ENCODE assay signal across 12 mouse cellular contexts in genomic region chr6:124858561-124859318, GRCm38 (mm10). TPM values are rescaled to one million over a fixed set of nuclear protein-coding genes. Genes with fewer than 3 reads are reported as not detected.
DNase-seq lines count a peak whose midpoint lies in the region; ATAC-seq lines count a peak whose summit lies in the region.
"Had no signal": no experiment of that assay in that cellular context is flagged by ENCODE, and none has a peak within 500 bp of the region (broad histone marks: within the 10 kb centered on the region; RNA-seq: fewer than 3 reads in every experiment).

No protein-coding gene starts in this region.

- H3K9ac ChIP-seq in heart, embryonic 11.5 days (ENCODE audit: low read depth, low read length), result no peak overlapping the region
- H3K9ac ChIP-seq in intestine, embryonic 16.5 days (ENCODE audit: low read depth, low read length), result 0 out of 2 replicates have a peak overlapping the region, but pooled peaks have one; percentile 88
- H3K9ac ChIP-seq in stomach, embryonic 15.5 days, result no peak overlapping the region
- H3K9ac ChIP-seq: liver, embryonic 13.5 days had no signal

- no peak for ATAC-seq in heart, embryonic 11.5 days (replicated peaks; ENCODE audit: insufficient number of reproducible peaks, low FRiP score, low TSS enrichment)
- ATAC-seq in intestine, embryonic 16.5 days, result no peak
- ATAC-seq in stomach, embryonic 15.5 days (ENCODE audit: insufficient read depth, low FRiP score, low read depth), result no peak
- ATAC-seq in megakaryocyte-erythroid progenitor cell, adult 5-6 weeks (replicated peaks; ENCODE audit: low FRiP score, low TSS enrichment, poor library complexity, severe bottlenecking), result no peak

- WGBS in heart, embryonic 11.5 days (ENCODE audit: insufficient replicate concordance), result 69% methylated on average over 28 of the region's 28 CpGs
- WGBS in intestine, embryonic 16.5 days, result 78% methylated on average over 27 of the region's 28 CpGs
- WGBS in stomach, embryonic 15.5 days, result 65% methylated on average over 28 of the region's 28 CpGs

- peak overlapping the region; percentile 92 for H3K4me2 ChIP-seq in heart, embryonic 11.5 days
- H3K4me2 ChIP-seq in intestine, embryonic 16.5 days (ENCODE audit: low read depth, low read length), result no peak overlapping the region
- H3K4me2 ChIP-seq in stomach, embryonic 15.5 days, result peak overlapping the region; percentile 92; the same call in 1 of the 2 replicates

- DNase-seq in heart, postnatal 4 days, result no peak
- DNase-seq in right cerebral cortex, postnatal 10 days (ENCODE audit: low spot score in 2 of 2), result peak; percentile 25 to 53
- no peak for DNase-seq in right cerebral cortex, adult 2 months (ENCODE audit: low spot score in 2 of 2)
- DNase-seq in ovary, postnatal 14 days (ENCODE audit: low spot score), result no peak
- DNase-seq: gastrocnemius, postnatal 36 days; liver, embryonic 13.5 days; thymus, postnatal 4 days had no signal

- H3K9me3 ChIP-seq in heart, embryonic 11.5 days (replicated peaks; ENCODE audit: control insufficient read depth, low read length), result no peaks in the 10 kb centered on the region
- H3K9me3 ChIP-seq in intestine, embryonic 16.5 days (ENCODE audit: control insufficient read depth, low read length), result no peaks in the 10 kb centered on the region
- no peaks in the 10 kb centered on the region for H3K9me3 ChIP-seq in stomach, embryonic 15.5 days
- H3K9me3 ChIP-seq: liver, embryonic 13.5 days had no signal

- peaks cover 27% of the 10 kb centered on the region for H3K27me3 ChIP-seq in heart, embryonic 11.5 days (ENCODE audit: control insufficient read depth, insufficient read depth, low read length)
- H3K27me3 ChIP-seq in intestine, embryonic 16.5 days (replicated peaks; ENCODE audit: control insufficient read depth, insufficient read depth, low read length), result peaks cover 18% of the 10 kb centered on the region; the same call in 1 of the 2 replicates
- H3K27me3 ChIP-seq in stomach, embryonic 15.5 days (replicated peaks), result peaks cover 20% of the 10 kb centered on the region

- H3K4me3 ChIP-seq in heart, embryonic 11.5 days (ENCODE audit: low read depth, low read length), result no peak overlapping the region
- no peak overlapping the region for H3K4me3 ChIP-seq in intestine, embryonic 16.5 days (ENCODE audit: low read length)
- no peak overlapping the region for H3K4me3 ChIP-seq in stomach, embryonic 15.5 days (replicated peaks)
- H3K4me3 ChIP-seq: myocyte had no signal

- H3K27ac ChIP-seq in heart, embryonic 11.5 days (ENCODE audit: low read depth, low read length), result no peak overlapping the region
- no peak overlapping the region for H3K27ac ChIP-seq in intestine, embryonic 16.5 days (ENCODE audit: low read length)
- H3K27ac ChIP-seq in stomach, embryonic 15.5 days, result no peak overlapping the region
- H3K27ac ChIP-seq: liver, embryonic 13.5 days had no signal

- H3K4me1 ChIP-seq in heart, embryonic 11.5 days (ENCODE audit: control insufficient read depth, insufficient read depth, low read length), result peaks cover 23% of the 10 kb centered on the region
- peaks cover 22% of the 10 kb centered on the region for H3K4me1 ChIP-seq in intestine, embryonic 16.5 days (ENCODE audit: control insufficient read depth, insufficient read depth, low read length)
- H3K4me1 ChIP-seq in stomach, embryonic 15.5 days, result peaks cover 31% of the 10 kb centered on the region

- no peaks in the 10 kb centered on the region for H3K36me3 ChIP-seq in heart, embryonic 11.5 days (ENCODE audit: control insufficient read depth, insufficient read depth, low read length)
- H3K36me3 ChIP-seq in intestine, embryonic 16.5 days (ENCODE audit: control insufficient read depth, insufficient read depth, low read length), result no peaks in the 10 kb centered on the region
- no peaks in the 10 kb centered on the region for H3K36me3 ChIP-seq in stomach, embryonic 15.5 days
- H3K36me3 ChIP-seq: liver, embryonic 13.5 days had no signal

RNA-seq across cellular contexts. Expression of gene P3h3, which starts 1.2 kb away (rescaled TPM):
- 13.8 and 15.8 TPM in 2 replicates for polyA plus RNA-seq in heart, embryonic 11.5 days (2014; fragmentation: Nextera tagmentation; extraction: Ambion mirVana)
- 10 to 100 TPM; 30.0 to 31.6 TPM for total RNA-seq in heart, postnatal 4 days (2021)
- polyA plus RNA-seq in intestine, embryonic 16.5 days (2015; fragmentation: Nextera tagmentation; extraction: Ambion mirVana), result 5.6 and 7.2 TPM in 2 replicates
- 28.4 TPM in 2 replicates for polyA plus RNA-seq in stomach, embryonic 15.5 days (2015; fragmentation: Nextera tagmentation; extraction: Ambion mirVana)
- 0.61 and 3.0 TPM in 2 replicates for total RNA-seq in megakaryocyte-erythroid progenitor cell, adult 5-6 weeks (2014; fragmentation: Nextera tagmentation)
- total RNA-seq in megakaryocyte-erythroid progenitor cell, adult 5-6 weeks (2017), result 0.89 and 2.2 TPM in 2 replicates

RNA-seq across cellular contexts. Expression of gene Gpr162, which starts 5.0 kb away (rescaled TPM):
- 0.69 and 0.80 TPM in 2 replicates for polyA plus RNA-seq in heart, embryonic 11.5 days (2014; fragmentation: Nextera tagmentation; extraction: Ambion mirVana)
- 1 to 10 TPM; 5.7 to 7.4 TPM for total RNA-seq in heart, postnatal 4 days (2021)
- 0.75 and 0.77 TPM in 2 replicates for polyA plus RNA-seq in intestine, embryonic 16.5 days (2015; fragmentation: Nextera tagmentation; extraction: Ambion mirVana)
- polyA plus RNA-seq in stomach, embryonic 15.5 days (2015; fragmentation: Nextera tagmentation; extraction: Ambion mirVana), result 1.2 and 1.3 TPM in 2 replicates
- not detected in 2 replicates for total RNA-seq in megakaryocyte-erythroid progenitor cell, adult 5-6 weeks (2014; fragmentation: Nextera tagmentation)
- not detected in 2 replicates for total RNA-seq in megakaryocyte-erythroid progenitor cell, adult 5-6 weeks (2017)

RNA-seq across cellular contexts. Expression of gene Gnb3, which starts 18.7 kb away (rescaled TPM):
- 5.4 and 6.6 TPM in 2 replicates for polyA plus RNA-seq in heart, embryonic 11.5 days (2014; fragmentation: Nextera tagmentation; extraction: Ambion mirVana)
- 1 to 10 TPM; 2.6 to 3.9 TPM for total RNA-seq in heart, postnatal 4 days (2021)
- 0.70 and 1.7 TPM in 2 replicates for polyA plus RNA-seq in intestine, embryonic 16.5 days (2015; fragmentation: Nextera tagmentation; extraction: Ambion mirVana)
- polyA plus RNA-seq in stomach, embryonic 15.5 days (2015; fragmentation: Nextera tagmentation; extraction: Ambion mirVana), result 0.97 and 1.1 TPM in 2 replicates
- not detected in 2 replicates for total RNA-seq in megakaryocyte-erythroid progenitor cell, adult 5-6 weeks (2014; fragmentation: Nextera tagmentation)
- not detected in 2 replicates for total RNA-seq in megakaryocyte-erythroid progenitor cell, adult 5-6 weeks (2017)

RNA-seq across cellular contexts. Expression of gene Cd4, which starts 29.3 kb away (rescaled TPM):
- polyA plus RNA-seq in heart, embryonic 11.5 days (2014; fragmentation: Nextera tagmentation; extraction: Ambion mirVana), result not detected in 2 replicates
- total RNA-seq in heart, postnatal 4 days (2021), result under 1 TPM; 0.41 to 0.55 TPM
- polyA plus RNA-seq in intestine, embryonic 16.5 days (2015; fragmentation: Nextera tagmentation; extraction: Ambion mirVana), result 0.44 and 0.70 TPM in 2 replicates
- polyA plus RNA-seq in stomach, embryonic 15.5 days (2015; fragmentation: Nextera tagmentation; extraction: Ambion mirVana), result 0.41 and 0.64 TPM in 2 replicates
- total RNA-seq in megakaryocyte-erythroid progenitor cell, adult 5-6 weeks (2014; fragmentation: Nextera tagmentation), result not detected in 2 replicates
- not detected in 2 replicates for total RNA-seq in megakaryocyte-erythroid progenitor cell, adult 5-6 weeks (2017)
- polyA plus RNA-seq: liver, embryonic 13.5 days; myocyte had no signal

RNA-seq across cellular contexts. Expression of gene Cdca3, which starts 29.4 kb away (rescaled TPM):
- polyA plus RNA-seq in heart, embryonic 11.5 days (2014; fragmentation: Nextera tagmentation; extraction: Ambion mirVana), result 137 and 153 TPM in 2 replicates
- total RNA-seq in heart, postnatal 4 days (2021), result 10 to 100 TPM; 77.8 to 82.6 TPM
- 153 and 183 TPM in 2 replicates for polyA plus RNA-seq in intestine, embryonic 16.5 days (2015; fragmentation: Nextera tagmentation; extraction: Ambion mirVana)
- polyA plus RNA-seq in stomach, embryonic 15.5 days (2015; fragmentation: Nextera tagmentation; extraction: Ambion mirVana), result 141 and 159 TPM in 2 replicates
- 100 and 181 TPM in 2 replicates for total RNA-seq in megakaryocyte-erythroid progenitor cell, adult 5-6 weeks (2014; fragmentation: Nextera tagmentation)
- 90.3 and 111 TPM in 2 replicates for total RNA-seq in megakaryocyte-erythroid progenitor cell, adult 5-6 weeks (2017)

Comparison
In these comparisons a context has a peak if more than half of its experiments do, and no peak if none do; other contexts are left out.
1. DNase-seq: peak in right cerebral cortex, postnatal 10 days (2 of 2); none in heart, postnatal 4 days (single experiment), right cerebral cortex, adult 2 months (0 of 2) and ovary, postnatal 14 days (single experiment).